Mouse (Mus musculus): ENCODE results near the gene Slc44a5. TPM values are rescaled to one million over a fixed set of nuclear protein-coding genes. Genes with fewer than 3 reads are reported as not detected.
"Not testable (repeated sequence)": the region's sequence is repeated elsewhere in the genome, so short reads cannot be mapped to it uniquely, and the experiment has no call there.

Slc44a5 gene
- polyA plus RNA-seq, 1 experiment, result 0.07 TPM

GRCm38 (mm10) chr3:154215779-154216178 is 242.5 kb downstream of the Slc44a5 start:
- no peak for DNase-seq (ENCODE audit: low read depth)

DNA sequence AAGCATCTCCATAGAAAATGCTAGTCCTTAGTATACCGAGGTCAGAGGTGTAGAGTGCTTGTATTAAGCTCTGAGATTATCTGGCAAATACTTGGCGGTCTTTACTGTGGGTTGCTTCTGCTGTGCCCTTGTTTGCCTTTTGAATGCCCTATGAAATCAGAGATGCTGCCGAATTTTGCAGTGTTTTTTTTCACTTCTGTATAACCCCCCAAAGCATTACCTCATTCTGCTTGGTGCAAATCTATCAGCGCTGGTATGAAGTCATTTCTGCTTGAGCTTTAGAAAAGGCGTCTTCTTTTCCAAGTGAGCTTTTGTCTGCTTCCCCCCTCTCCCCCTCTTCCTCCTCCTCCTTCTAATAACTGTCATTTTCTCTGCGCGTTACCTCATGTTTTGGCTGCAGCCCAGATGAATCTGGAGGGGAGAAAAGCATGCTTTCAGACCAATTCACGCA is 248.9 kb downstream of the Slc44a5 start:
- no peak for DNase-seq (ENCODE audit: low read depth)

- DNase-seq (ENCODE audit: low read depth), result no peak
These were observed 249.5 kb downstream of the Slc44a5 start for GRCm38 (mm10) chr3:154222688-154223087.

DNA sequence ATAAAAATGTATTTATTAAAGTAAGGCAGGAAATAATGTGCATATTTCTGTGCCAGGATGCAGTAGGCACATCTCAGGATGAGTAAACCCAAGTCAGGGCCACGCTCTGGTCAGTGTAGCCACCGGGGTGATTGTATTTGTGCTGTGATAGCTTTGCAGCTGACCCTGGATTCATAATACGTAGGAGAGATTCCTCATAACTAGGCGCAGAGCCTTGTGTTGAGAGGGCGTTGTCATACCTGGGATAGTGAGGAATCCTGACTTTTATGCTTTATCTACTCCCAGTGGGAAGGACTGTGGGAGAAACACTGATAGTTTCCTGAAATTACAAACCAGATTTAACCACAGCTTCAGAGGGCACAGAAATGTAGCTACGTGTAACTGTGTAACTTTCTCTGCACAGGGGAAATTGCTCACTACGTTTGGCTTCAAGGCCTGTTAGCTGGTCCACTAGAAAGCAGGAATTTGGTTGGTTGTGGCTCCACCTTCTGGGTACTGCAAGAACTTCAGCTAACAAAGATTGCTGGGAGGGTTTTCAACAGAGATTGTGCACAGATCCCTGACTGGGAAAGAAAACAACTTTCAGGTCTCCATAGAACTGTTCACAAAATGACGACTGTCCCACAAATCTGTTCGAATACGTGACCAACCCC is 253.0 kb downstream of the Slc44a5 start:
- DNase-seq (ENCODE audit: low read depth), result no peak

DNA sequence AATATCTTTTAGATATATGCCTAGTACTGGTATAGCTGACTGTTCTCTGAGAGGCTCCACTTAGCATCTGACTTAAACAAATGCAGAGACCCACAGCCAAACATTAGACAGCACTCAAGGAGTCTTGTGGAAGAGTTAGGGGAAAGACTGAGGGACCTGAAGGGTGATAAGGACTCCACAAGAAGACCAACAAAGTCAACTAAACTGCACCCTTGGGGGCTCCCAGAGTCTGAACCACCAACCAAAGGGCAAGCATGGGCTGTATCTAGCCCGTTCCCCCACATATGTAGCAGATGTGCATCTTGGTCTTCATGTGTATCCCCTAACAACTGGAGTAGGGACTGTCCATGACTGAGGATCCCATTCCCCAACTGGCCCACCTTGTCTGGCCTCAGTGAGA is 271.7 kb downstream of the Slc44a5 start:
- DNase-seq (ENCODE audit: low read depth), result no peak

GRCm38 (mm10) chr3:154251486-154251885 is 278.2 kb downstream of the Slc44a5 start:
- DNase-seq (ENCODE audit: low read depth), result no peak

DNA sequence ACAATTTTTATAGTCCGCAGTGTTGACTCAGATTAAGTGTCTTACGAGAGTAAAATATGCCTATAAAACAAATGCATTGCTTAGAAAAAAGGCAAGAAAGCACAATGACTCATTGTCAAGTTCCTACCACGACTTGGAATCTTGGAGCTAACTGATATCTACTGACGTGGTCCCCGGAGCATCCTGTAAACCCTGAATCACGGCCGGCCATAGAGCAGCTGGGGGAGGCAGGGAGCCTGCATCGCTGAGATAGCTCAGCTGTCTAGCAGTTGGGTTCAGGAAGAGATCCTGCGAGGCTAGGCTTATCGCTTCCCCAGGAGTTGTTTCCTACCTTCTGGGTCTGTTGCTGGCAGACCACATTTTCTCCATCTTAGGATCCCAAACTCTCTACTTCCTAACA is 279.0 kb downstream of the Slc44a5 start:
- DNase-seq (ENCODE audit: low read depth), result no peak

DNA sequence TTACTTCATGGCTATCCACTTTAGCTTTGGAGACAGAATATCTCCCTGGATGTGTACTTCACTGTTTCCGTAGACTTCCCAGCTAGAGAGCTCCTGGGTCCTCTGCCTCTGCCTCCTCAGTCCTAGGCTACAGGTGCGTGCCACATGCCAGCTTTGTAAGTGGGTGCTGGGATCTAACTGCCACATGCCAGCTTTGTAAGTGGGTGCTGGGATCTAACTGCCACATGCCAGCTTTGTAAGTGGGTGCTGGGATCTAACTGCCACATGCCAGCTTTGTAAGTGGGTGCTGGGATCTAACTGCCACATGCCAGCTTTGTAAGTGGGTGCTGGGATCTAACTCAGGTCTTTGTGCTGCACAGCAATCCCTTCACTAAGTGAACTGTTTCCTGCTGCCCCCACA is 281.0 kb downstream of the Slc44a5 start:
- DNase-seq (ENCODE audit: low read depth), result not testable (repeated sequence)

- DNase-seq (ENCODE audit: low read depth), result no peak
These were observed 284.1 kb downstream of the Slc44a5 start for GRCm38 (mm10) chr3:154257312-154257711.

- no peak for DNase-seq (ENCODE audit: low read depth)
These were observed 295.1 kb downstream of the Slc44a5 start for GRCm38 (mm10) chr3:154268313-154268712.

- no peak for DNase-seq (ENCODE audit: low read depth)
These were observed 296.6 kb downstream of the Slc44a5 start for GRCm38 (mm10) chr3:154269757-154270366.

DNA sequence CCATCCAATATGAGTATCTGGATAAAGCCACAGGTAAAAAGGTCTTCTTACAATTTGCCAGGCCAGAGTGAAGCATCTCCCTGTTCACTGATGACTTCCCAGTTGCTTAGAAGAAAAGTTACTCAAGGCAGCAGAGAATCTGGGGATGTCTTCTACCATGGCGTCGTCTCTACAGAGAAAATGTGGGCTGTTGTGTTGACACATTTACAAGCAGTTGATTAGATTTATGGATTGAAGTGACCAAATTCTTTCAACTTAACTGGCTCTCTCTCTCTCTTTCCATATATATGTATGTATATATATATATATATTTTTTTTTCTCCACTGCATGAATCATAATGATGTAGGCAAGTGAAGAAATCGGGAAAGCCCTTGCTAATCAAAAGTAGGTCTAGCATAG is 301.4 kb downstream of the Slc44a5 start:
- no peak for DNase-seq (ENCODE audit: low read depth)

DNA sequence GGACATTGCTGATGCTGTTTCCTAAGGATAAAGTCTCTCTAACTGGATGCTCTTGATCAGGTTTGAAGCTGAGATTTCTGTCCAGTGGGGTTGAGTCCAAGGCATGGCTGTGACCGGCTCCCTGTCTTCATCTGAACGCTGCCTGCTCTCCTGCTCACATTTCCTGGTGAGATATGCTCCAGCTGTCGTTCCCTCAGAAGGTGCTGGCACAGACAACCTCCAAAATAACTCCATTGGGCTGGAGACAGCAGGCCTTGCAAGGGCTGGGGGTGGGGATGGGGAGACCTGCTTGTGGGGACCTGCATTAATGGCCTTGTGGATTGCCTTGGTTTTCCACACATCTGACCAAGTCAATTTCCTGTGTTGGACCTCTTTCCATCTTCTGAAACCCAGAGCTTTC is 311.0 kb downstream of the Slc44a5 start:
- DNase-seq (ENCODE audit: low read depth), result no peak

DNA sequence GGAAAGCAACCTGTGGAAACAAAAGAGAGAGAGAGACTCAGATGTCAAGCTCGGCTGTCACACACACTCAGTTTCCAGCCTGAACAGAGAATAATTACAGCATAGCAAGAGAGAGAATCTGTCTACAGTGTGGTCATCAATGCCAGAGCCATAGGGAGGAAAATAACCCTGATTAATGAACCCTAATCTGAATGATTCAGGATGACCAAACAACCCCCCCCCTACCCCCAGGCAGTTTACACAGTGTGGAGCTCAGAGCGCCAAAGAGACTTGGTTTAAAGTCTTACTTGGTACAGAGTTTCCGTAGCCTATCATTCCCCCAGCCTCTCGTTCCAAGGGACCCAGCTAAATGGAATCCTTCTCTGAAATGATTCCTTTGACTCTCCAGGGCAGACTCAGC is 312.1 kb downstream of the Slc44a5 start:
- no peak for DNase-seq (ENCODE audit: low read depth)

DNA sequence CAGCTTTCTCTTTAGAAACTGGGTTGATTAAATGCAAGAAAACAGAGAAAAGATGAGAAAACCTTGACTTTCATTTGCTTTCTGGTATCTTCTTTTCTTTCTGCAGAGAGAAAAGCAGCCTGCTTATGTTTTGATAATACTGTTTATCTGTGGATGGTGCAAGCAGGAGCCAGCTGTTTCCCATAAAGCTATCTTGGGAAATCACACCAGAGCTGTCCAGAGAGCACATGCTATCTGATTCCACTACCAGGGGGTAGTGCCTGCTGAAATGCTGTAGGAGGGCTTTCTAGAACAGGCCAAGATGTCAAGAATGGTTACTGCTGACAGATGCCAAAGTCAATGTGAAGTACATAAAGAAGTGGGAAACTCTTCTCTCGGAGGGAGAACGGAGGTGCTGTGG is 314.0 kb downstream of the Slc44a5 start:
- DNase-seq (ENCODE audit: low read depth), result no peak

DNA sequence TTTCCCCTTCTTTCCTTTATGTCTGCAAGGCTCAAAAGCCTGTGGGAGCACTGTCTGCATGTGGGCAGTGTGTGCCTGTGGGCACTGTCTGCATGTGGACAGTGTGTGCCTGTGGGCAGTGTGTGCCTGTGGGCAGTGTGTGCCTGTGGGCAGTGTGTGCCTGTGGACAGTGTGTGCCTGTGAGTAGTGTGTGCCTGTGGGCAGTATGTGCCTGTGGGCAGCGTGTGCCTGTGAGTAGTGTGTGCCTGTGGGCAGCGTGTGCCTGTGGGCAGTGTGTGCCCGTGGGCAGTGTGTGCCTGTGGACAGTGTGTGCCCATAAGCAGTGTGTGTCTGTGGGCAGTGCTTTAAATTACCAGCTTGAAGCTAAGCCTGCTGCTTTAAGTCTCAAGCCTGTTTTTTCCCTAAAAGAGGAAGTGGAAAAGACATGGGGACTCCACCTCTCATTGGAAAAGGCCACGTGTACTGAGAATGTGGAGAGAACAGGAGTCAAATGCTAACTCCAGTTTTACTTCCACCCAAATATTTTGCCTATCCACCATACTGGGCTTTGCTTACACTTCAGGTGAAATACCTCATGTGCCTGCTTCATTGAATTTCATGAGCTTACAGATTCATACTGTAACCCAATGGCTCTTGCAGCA is 315.3 kb downstream of the Slc44a5 start:
- no peak for DNase-seq (ENCODE audit: low read depth)

GRCm38 (mm10) chr3:154290351-154290750 is 317.1 kb downstream of the Slc44a5 start:
- DNase-seq (ENCODE audit: low read depth), result no peak

- no peak for DNase-seq (ENCODE audit: low read depth)
These were observed 318.9 kb downstream of the Slc44a5 start for GRCm38 (mm10) chr3:154292126-154292525.

DNA sequence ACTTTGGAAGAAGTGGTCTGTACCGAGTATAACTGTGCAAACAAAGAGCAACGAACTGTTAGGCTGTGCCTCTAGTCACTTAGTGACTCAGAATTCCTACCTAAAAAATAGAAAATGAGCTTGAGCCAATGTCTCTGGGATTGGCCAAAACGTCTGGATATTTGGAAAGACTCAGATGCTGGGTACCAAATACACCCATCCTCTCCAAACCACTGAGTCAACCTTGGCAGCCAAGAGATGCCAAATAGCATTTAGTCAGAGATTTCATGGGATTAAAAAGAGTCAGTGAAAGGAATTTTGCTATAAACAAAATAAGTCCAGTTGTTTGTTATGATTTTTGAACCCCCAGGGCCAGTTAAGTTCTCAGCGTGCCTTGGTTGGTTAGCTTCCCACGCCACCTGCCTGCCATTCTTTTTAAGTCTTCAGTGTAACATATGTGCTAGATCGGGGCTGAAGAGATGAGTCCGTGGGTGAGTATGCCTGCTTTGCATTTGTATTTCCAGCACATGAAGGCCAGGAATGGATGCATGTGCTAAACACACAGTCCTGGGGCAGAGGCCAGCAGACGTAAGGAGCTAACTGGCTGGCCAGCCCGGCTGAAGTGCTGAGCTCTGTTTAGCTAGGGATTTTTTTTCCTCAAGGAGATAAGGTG is 320.7 kb downstream of the Slc44a5 start:
- no peak for DNase-seq (ENCODE audit: low read depth)

DNA sequence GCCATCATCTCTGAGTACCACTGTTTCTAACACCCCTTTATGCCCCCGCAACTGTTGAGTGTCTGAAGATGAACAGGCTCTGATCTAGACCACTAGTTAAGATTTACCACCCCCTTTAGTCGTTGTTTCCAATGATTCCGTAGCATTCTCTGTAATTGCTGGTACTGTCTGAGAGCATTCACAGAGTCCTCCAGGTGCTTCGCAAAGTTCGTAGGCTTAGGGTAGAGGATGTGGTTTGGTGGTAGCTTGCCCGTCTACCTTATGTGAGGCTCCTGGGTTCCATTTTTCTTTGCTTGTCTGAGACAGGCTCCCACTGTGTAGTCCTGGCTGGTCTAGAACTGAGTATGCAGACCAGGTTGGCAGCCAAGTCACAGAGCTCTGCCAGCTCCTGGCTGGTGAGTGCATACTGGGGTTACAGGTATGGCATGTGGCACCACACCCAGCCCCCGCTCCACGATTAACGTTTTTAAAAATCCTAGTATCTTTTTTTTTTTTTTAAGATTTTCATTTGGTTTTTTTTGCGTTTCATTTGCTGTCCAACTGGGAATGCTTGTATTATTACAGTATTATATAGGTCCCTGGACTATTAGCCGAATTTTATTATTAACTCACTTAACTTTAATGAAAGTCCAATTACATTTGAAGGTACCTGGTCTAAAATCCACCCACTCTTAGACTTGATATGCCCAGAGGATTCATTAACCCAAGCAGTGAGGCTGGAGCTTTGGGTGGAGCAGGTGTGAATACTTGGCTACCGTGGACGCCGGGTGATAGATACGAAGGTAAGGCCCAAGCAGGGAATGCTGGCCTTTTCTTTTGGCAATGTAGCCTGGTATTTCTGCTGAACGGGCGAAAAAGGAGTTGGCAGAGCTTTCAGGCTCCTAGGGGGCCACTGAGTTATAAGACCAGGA is 321.9 kb downstream of the Slc44a5 start:
- DNase-seq (ENCODE audit: low read depth), result no peak

GRCm38 (mm10) chr3:154297499-154297898 is 324.3 kb downstream of the Slc44a5 start:
- DNase-seq (ENCODE audit: low read depth), result no peak

DNA sequence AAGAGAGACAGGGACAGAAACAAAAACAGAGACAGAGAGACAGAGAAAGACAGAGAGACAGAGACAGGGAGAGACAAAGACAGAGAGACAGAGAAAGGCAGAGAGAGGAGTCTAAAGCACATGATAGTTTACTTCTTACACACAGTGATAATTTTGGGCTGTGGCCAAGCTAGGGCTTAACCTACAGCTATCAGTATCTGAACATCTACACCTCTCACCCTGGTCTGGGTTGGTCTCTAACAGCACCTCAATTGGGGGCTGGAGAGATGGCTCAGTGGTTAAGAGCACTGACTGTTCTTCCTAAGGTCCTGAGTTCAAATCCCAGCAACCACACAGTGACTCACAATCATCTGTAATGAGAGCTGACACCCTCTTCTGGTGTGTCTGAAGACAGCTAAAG is 325.3 kb downstream of the Slc44a5 start:
- DNase-seq (ENCODE audit: low read depth), result no peak
